Mouse (Mus musculus) adrenal gland, postnatal 10 days (tissue): ENCODE data around the gene Hvcn1. TPM values are rescaled to one million over a fixed set of nuclear protein-coding genes. Genes with fewer than 3 reads are reported as not detected.
"Not testable (repeated sequence)": the region's sequence is repeated elsewhere in the genome, so short reads cannot be mapped to it uniquely, and the experiment has no call there.

Experiments
- DNase-seq: peaks from one replicate; pipeline ENCODE4 v3.0.0; 2021; ENCODE audit warnings: mixed read lengths
- total RNA-seq, 2 experiments: library from RNA; stranded (reverse); gene quantifications; 2 replicates each; pipeline ENCODE4 v1.2.3; 2021

Hvcn1 gene
- total RNA-seq, 2 experiments from 2014 or later: 5.8 to 6.6 TPM

DNA sequence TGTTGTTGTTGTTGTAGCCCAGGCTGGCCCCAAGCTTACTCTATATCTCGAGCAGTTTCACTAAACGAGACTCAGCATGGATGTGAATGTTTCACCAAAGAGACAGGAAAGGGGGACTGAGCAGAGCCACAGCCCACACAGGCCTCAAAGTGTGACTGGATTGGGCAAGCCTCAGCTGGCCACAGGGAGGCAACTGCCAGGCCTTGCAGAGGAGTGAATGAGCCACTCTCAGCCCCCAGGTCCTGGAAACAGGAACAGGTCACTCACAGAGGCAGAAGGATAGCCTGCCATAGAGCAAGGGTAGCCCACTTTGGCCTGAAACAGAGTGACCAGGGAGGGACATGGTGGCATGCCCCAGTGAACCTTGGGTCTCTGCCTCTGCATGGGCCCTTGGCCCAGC, 2.4 kb upstream of the Hvcn1 start:
- DNase-seq: no peak

DNA sequence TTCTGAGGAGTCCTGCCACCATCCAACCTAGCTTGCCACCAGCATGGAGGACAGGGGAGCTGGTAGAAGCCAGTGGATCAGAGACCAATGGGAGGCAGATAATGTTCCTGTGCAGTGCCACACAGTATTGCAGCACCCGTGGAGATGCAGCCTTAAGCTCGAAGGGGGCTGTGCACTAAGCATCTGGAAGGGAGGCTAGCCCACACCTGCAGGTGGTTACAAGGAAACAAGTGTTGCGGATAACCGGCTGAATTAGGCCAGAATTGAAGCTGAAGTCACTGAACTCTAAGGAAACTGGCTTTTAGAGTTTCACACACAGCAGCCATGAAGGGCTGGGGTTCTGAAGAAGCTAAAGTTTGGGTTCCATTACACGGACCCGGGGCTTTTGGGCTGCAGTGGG, 2.3 kb downstream of the Hvcn1 start:
- DNase-seq: no peak

DNA sequence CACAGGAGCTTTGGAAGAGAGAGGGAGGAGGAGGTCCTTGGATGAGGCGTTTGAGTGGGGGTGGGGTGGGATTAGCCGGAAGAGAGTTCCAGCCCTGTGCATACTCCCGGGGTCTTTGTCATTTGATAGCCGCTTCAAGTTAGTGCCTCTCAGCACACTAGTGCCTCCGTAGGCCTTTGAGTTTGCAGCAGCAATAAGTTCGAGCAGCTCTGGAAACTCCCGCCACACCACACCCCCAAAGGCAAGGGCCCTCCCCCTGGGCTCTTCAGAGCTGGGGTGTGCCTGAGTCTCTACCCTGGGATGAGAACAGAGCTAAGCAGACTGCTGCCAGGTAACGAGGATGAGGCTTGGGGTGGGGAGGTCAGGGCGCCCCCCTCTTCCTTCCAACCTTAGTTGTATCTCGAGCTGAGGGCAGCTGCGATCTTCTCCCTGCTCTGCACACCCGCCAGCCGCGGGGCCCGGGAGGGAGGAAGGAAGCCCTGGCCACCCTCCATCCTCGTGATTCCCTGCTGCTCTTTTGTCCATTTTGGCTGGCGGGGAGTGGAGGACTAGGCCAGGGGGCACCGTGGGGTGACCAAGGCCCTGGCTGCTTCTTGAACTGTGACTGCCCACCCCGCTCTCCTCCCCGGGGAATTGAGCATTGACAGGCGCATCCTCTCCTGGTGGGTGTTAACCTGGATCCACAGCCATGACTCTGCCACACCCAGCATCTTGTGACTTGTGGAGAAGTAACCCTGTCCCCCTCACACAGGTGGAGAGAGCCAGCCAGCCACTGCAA, 3.2 kb downstream of the Hvcn1 start:
- DNase-seq: peak; percentile 50

DNA sequence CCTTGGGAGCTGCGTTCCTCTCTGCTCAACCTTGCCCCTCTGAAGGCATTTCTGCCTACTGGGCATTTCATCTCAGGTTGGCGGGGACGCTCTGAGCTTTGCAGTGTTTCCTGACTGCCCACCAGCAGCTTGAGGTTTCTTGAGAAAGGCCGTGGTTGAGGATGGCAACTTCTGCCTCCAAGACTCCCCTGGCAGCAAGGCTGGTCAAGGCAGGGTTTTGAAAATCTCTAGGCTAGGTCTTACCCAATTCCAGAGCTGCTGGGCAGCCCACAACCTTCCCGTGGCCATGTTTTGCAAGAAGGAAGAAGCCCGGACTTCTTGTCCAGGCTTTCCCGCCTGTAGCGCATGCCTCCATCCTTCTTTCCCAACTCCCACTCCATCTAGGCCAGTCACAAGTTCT, 4.3 kb downstream of the Hvcn1 start:
- no peak for DNase-seq

DNA sequence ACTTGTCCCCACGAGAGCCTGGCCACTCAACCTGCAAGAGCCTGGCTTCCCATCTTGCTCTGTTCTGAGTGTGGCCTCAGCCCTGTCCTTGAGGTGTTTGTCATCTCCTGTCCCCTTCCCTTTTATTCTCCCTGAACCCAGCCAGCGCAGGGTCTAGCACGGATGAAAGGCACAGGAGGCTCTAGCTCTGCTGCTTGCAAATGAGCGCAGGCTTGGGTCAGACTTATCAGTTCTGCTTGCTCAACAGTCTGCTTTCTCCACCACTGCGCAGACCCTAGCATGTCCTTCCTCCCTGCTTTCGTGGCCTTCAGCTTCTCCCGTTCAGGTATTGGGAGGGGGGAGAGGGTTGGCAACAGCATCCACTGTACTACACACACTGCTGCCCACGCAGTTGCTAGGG, 5.5 kb downstream of the Hvcn1 start:
- no peak for DNase-seq

DNA sequence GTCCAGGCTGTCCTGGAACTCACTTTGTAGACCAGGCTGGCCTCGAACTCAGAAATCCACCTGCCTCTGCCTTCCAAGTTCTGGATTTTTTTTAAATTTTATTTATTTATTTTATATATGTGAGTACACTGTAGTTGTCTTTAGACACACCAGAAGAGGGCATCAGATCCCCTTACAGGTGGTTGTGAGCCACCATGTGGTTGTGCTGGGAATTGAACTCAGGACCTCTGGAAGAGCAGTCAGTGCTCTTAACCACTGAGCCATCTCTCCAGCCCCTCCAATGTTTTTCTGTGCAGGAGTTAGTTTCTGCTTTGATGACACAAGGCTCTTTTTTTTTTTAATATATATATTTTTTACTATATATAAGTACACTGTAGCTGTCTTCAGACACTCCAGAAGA, 6.2 kb downstream of the Hvcn1 start:
- not testable (repeated sequence) for DNase-seq

DNA sequence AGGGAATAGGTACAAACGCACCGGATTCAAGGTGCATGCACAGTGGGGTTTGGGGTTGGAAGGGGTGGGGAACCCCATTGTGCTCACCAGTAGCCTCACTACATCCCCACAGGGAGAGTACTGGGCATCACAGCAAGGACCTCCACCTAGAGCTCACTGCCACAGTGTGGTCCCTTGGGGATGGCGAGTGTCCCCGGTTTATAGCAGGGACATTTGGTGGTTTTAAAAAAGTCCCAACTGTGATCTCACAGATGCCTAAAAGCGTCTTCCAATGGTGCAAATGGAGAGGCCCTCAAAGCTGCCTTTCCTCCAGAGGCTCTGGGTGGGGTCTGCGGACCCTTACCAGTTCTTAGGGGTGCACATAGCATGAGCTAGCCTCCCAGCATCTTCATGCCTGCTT, 7.3 kb downstream of the Hvcn1 start:
- no peak for DNase-seq

DNA sequence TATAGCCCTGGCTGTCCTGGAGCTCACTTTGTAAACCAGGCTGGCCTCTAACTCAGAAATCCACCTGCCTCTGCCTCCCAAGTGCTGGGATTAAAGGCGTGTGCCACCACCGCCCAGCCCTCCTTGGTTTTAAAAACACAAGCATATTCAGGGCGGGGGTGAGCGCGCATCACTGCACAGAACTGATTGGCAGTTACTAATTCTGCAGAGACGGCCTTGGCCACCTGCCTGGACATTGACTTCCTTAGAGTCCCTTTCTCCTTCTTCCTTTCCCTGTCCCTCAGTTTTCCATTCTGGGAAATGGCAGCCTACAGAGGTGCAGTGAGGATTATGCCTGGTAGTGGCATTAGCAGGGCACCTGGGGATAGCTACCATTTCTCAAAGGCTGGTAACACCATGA, 11.0 kb downstream of the Hvcn1 start:
- no peak for DNase-seq

DNA sequence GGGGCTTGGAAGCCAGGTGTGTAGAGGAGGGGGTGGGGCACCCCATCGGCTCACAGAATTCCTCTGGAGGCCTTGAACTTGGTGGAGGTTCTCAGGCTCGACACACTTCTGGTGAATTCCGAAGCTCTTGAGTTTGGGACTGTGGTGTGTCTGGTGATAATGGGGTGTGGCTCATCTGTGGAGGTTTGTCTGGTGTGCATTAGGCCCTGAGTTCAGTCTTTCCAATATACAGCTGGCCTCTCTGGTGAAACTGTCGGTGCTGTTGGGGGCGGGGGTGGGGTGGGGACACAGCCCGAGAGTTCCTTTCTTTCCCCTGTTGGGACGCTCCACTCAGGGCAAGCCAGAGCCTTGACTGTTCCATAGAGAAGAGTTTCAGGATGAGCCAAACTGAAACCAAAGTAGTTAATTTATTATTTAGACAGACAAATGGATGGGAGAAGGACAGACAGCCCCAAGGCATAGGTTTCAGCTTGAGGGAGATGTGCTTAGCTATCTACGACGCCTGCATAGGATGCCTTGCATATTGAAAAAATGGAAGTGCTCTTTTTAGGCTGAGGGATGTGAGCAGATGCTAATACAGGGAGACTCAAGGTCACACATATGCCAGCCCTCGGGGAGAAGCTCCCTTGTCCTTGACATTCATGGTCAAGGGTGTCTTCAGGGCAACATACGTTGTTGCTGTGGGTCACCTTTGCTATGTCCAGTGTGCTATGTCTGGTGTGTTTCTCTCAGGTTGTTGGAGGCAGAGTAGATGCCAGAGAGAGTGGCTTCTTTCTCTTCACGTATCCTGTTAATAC, 11.7 kb downstream of the Hvcn1 start:
- no peak for DNase-seq

DNA sequence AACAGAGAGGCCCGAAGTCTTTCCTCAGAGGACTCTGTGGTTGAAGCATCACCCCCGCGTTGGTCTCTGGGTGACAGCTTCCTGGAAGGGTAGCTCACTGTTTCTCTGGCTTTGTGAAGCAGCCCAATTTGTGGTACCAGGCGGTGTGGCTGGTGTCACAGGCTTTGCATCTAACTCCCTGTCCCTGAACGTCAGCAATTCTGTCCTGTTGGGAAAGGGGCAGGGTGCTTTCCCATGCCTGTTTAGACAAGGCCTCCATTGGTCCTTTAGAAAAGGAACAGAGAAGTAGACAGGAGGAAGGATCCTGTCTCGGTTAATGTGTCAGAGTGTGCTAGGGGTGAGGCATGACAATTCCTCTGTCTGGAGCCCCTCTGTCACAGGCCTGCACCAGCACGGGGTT, 12.3 kb downstream of the Hvcn1 start:
- DNase-seq: no peak

DNA sequence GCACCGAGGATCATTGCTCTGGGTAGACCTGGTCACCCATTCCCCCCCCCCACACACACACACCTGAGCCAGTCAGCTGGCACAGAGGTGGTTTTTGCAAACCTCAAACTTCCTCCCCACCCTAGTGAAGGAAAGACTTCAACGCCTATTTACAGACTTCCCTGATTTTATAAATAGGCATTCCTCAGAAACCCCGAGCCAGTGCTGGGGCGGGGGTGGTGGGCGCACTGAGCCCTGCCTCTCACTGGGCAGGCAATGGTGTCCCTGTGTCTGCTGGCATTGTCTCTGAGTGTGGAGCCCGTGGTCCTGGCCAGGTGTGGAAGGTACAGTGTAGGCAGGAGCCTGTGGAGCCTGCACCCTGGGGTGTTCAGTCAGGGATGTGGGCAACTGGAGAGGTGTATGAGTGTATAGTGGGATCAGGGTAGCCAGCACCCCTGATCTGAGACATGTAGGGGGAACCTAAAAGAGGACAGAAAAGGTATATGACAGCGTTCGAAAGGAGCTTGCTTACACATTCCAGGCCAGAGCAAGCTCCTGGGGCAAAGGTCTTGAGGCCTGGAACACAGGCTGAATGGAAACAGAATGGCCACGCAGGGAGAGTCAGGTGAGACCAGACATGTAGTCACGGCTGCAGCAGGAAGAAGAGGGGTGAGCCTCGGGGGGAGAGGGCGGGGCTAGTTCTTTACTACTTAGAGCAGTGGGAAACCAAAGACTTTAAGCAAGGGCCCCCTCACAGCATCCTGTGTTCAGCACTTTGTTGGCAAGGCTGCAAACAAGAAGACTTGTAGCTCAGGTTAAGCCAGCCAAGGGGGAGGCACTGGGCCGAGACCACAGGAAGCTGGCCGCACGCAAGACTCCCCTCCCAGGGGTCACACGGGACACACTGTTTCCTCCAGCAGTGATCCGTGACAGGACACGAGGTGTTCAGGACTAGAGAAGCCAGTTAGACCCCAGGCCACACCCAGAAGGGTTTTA, 13.3 kb downstream of the Hvcn1 start:
- no peak for DNase-seq

DNA sequence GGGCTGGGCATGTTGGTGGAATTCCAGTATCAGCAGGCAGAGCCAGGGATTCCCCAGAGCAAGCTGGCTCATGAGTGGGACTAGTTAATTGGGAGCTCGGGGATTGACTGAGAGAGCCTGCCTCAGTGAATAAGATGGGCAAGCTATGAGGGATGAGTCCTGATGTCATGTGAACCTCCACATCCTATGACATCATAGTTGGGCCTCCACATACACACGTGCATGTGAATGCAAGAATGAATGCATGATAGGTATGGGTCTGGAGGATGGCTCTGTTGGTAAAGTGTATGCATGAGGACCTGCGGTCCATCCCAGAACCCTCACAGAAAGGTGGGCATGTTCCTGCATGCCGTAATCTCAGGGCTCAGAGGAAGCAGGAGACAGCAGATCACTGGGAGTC, 14.5 kb downstream of the Hvcn1 start:
- DNase-seq: no peak

DNA sequence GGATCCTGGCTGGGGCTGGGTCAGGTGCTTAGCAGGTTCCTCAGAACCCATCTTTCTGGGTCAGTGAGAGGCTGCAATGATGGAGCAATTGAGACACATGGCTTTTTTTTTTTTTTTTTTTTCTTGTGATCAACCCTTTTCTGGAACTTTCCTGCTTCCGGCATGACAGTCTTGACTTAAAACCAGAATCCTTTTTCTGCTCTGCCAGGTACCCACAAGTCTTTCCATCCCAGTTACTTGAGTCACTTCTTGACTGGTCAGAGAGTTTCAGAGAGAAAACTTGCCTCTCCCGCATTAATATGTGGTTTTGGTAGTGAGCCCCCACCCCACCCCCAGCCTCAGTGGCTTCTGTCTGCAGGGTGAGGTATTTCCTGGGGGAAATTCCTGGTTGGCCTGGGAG, 17.7 kb downstream of the Hvcn1 start:
- no peak for DNase-seq

DNA sequence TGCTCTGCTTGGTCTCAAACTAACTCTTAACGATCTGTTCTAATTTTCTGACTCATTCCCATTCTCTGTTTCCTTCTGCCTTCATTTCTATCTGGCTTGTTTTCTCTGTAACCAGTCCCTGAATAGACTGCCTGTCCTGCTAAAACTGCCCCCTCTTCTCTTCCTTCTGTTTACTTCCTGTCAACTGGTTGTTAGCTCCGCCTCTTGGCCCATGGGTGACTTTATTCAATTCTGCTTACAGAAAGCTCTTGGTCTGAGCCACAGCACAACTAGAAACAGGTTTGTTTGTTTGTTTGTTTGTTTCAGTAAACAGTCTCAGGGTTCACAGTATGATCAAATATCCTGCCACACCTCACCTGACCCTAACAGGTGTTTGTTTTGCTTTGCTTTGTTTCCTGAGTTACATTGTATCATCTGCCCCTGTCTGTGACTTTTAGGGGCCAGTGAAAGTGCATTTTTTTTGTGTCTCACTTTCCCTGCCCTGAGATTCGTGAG, 21.7 kb downstream of the Hvcn1 start:
- no peak for DNase-seq

DNA sequence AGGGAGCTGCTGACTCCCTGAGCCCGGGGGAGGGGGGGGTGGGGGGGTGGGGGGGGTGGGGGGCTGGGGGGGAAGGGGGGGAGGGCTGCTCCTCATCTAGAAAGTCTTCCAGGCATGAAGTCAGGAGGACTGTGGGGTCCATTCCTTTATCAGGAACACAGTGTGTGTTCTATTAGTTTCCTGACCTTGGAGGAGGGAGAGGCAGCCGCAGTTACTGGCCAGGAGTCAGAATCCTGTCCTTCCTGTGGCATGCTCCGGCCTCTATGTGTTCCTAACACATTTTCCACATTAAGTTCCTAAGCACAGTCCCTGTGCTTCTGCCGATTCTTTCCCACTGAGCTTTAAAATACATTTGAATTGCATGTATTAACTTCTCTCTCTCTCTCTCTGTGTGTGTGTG, 22.2 kb downstream of the Hvcn1 start:
- DNase-seq: peak; percentile 29

DNA sequence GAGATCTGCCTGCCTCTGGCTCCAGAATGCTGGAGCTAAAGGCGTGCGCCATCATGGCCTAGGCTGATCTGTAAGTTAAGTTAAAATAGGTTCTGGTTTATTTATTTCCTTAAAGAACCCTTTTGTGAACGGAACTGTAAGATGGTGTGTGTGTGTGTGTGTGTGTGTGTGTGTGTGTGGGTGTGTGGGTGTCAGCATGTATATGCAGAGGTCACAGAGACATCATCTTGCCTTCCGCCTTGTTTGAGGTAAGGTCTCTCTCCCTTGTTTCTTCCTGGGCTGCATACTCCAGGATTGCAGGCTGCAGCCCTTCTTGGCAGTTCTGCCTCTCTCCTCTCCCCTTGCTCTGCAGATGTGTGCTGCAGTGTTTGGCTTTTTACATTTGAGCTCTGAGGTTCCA, 24.2 kb downstream of the Hvcn1 start:
- DNase-seq: no peak

DNA sequence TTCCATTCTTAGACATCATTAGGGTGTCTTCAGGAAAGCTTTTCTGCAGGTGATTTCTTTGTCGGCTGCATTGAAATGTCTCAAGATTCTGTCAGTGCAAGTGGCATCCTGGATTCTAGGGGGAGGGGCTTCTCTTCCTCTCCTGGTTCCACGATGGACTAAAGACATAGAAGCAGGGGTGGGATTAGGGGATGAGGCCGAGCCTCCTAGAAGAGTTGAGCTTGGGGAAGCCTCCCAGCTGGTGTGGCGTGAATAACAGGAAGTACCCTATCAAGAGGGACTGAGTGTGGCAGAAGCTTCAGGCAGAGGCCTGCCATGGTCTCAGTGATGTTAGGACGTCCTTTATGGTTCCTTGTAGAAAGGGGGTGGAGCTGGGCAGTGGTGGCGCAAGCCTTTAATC, 24.8 kb downstream of the Hvcn1 start:
- DNase-seq: no peak

DNA sequence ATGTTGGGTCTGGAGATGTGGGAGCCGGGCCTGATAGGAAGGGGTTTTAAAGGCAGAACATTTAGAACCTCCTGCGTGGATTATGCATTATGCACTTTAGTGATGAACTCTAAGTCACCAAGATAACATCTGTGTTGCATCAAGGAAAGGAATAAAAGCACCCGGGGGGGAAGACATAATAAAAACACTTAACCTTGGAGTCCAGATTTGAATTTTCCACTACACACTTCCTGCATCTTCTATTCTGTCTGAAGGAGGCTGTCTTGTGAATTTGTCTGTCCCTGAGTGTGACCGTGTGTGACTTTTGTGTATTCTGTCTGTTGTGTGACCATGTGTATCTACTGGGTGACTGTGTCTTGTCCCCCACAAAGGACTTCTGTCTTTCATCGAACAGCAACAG, 25.4 kb downstream of the Hvcn1 start:
- no peak for DNase-seq

DNA sequence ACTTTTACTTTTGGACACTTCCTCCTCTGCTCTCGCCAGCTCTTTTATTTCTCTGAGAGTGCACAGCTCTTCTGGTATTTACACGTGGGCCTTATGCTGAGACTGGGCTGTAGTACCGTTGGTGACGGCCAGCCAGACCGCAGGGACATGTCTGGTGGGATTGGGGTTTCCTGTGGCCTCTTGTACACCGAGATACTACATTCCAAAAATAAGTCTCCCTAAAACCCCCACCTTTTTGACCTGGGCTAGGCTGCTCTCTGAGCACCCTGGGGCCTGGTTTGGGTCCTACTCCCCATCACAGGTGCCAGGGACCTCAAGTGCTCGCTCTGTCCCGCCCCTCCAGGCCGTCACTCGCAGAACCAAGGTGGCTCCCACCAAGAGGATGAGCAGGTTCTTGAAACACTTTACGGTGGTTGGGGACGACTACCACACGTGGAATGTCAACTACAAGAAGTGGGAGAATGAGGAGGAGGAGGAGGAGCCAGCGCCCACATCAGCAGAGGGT, 26.5 kb downstream of the Hvcn1 start:
- no peak for DNase-seq

DNA sequence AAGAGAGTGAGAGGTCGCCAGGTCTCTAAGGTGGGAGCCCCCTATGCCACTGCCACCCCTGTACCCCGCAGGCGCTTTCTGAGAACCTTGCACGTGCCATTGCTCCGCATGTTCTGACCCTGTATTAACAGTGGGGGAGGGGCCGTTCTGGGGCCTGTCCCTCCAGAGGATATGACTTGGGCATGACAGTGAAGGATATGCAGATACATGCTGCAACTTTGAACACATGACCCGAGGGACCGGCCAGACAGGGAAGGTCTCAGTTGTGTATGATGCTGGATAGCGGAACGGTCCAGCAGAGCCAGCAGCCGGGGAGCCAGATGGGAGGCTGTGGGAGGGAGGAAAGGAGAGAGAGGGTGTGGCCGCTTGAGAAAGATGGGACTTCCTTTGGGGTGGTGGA, 27.1 kb downstream of the Hvcn1 start:
- no peak for DNase-seq

DNA sequence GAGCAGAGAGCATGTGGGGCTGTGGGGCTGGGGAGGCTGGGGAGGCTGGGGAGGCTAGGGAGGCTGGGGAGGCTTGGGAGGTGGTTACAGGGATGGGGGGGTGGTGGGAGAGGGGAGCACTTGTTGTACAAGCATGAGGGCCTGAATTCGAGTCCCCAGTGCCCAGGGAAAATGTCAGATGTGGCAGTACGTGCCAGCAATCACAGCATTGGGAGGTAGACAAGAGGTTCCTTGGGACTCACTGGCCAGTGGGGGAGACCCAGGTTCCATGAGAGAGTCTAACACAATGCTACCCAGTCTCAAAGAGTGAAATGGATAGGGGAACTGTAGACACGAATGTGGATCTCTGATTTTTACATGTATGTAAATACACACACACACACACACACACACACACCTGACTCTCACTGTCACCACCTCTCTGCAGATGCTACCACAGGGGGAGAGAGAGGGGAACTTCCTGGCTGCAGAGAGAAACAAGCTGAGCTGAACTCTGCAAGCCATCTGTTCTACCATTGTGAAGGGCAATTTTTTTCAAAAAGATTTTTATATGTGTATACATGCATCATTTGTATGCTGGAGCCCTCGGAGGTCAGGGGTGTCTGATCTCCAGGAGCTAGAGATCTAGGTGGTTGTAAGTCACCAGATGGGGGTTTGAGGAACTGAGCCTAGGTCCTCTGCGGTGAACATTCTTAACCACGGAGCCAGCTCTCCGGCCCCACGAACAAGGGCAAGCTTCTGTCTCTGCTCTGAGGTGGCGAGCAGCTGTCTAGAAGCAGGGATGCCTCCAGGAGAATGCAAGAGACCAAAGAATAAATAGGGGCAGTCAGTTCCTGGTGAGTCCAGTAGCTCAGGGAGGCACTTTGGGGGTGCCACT, 28.0 kb downstream of the Hvcn1 start:
- no peak for DNase-seq
